Mouse (Mus musculus) intestine, embryonic 15.5 days (tissue): ENCODE results near the gene Filip1. TPM values are rescaled to one million over a fixed set of nuclear protein-coding genes. Genes with fewer than 3 reads are reported as not detected.

Experiments
- ATAC-seq: fragments of 200-750 bp; cut with Nextera tagmentation; 2 replicates; pipeline ENCODE4 v1.8.0; 2017; ENCODE audit warnings: moderate TSS enrichment, moderate library complexity
- H3K27ac ChIP-seq: fragments of 300-500 bp; sonication (generic); 2 replicates; pipeline ENCODE4 v1.5.1; 2015; ENCODE audit warnings: mild to moderate bottlenecking, inconsistent platforms
- H3K27me3 ChIP-seq: fragments of 300-500 bp; sonication (generic); replicated peaks from 2 replicates; pipeline ENCODE4 v1.6.1; 2015; ENCODE audit warnings: inconsistent platforms
- H3K36me3 ChIP-seq: fragments of 300-500 bp; sonication (generic); 2 replicates; pipeline ENCODE4 v1.6.1; 2015; ENCODE audit warnings: inconsistent platforms
- H3K4me1 ChIP-seq: fragments of 300-500 bp; sonication (generic); replicated peaks from 2 replicates; pipeline ENCODE4 v1.6.1; 2015; ENCODE audit warnings: inconsistent platforms
- H3K4me2 ChIP-seq: fragments of 300-500 bp; sonication (generic); replicated peaks from 2 replicates; pipeline ENCODE4 v1.6.1; 2015; ENCODE audit warnings: mild to moderate bottlenecking, inconsistent platforms
- H3K4me3 ChIP-seq: fragments of 300-500 bp; sonication (generic); replicated peaks from 2 replicates; pipeline ENCODE4 v1.5.1; 2015; ENCODE audit warnings: inconsistent platforms
- H3K9ac ChIP-seq: fragments of 300-500 bp; sonication (generic); 2 replicates; pipeline ENCODE4 v1.6.1; 2015; ENCODE audit warnings: inconsistent platforms
- H3K9me3 ChIP-seq: fragments of 300-500 bp; sonication (generic); 2 replicates; pipeline ENCODE4 v1.6.1; 2016; ENCODE audit warnings: inconsistent platforms
- WGBS: fragments of 180-500 bp; shearing (Covaris S2); methylation state at CpG from one replicate; pipeline ENCODE4 v1.1.7; 2015; 5-methylcytosine and 5-hydroxymethylcytosine counted together
- polyA plus RNA-seq: library from polyadenylated mRNA; unstranded; fragments of >200 nt; fragmentation: Nextera tagmentation; extraction: Ambion mirVana; gene quantifications from 2 replicates; pipeline ENCODE4 v1.2.1, GENCODE M21; 2015

Filip1 gene
- polyA plus RNA-seq, 1 experiment from 2014 or later, result 6.3 TPM

DNA sequence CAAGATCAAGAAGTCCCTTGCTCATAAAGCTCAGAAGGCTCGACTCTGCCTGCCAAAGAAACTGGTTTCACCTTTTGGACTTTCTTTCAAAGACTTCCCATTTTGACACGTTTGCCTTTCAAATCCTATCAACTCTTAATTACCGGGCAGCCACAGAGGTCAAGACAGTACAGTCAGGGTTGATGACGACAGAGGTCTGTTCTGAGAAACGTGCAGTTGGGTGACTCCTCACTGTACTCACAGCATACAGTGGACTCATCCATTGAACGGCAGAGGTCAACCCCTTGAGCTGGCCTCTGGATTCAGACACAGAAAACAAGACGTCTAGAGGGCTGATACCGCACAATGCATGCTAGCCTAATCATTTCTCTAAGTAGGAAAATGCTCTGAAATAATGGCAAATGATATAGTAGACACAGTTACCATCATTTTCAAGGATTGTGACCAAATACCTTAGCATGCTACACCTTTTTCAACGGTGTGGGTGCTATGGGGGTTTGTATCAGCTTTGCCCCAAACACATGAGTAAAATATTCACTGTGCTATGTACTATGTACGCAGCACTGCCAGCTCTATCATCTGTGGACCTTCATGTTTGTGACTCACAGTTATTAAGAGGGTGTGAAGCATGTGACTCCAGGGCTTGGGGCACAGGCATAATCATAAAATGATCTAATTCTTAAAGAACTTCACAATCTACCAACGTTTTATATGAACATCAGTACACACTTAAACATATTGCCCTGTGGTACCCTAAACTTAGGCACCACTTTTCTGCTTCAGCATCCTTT, 74.0 kb downstream of the Filip1 start:
- 70% methylated on average over 11 of the region's 11 CpGs for WGBS
- no peaks in the 10 kb centered on the region for H3K27me3 ChIP-seq

DNA sequence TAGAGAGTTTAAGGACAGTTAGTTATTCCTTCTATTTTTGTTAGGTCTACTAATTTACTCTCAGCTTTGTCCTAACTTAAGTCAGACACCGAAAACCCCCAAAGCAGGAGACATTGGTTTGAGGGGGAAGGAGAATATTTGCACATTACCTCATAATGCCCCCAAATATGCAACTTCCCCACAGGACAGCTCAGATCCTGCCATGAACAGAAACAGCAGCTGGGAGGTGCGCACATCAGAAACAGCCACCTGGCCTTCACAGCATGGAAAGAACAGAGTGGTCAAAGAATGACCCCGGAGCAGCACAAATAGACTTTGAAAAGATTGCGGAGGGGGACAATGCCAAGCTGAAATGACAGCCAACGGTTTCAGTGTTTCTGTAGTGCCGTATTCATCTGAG, 75.1 kb downstream of the Filip1 start:
- Histone ChIP-seq H3K27me3 (no peaks in the 10 kb centered on the region), H3K9me3 (no peaks in the 10 kb centered on the region), H3K9ac (no peak overlapping the region), H3K4me2 (no peak overlapping the region), H3K36me3 (no peaks in the 10 kb centered on the region), H3K4me1 (no peaks in the 10 kb centered on the region), H3K27ac (no peak overlapping the region), H3K4me3 (no peak overlapping the region)
- 78% methylated on average over 6 of the region's 6 CpGs for WGBS
- no peak for ATAC-seq

More for the DNA sequence above, 74.0 kb downstream of the Filip1 start:
- Histone ChIP-seq H3K27ac (no peak overlapping the region), H3K36me3 (no peaks in the 10 kb centered on the region), H3K4me2 (no peak overlapping the region), H3K4me3 (no peak overlapping the region), H3K9ac (no peak overlapping the region), H3K4me1 (no peaks in the 10 kb centered on the region), H3K9me3 (no peaks in the 10 kb centered on the region)
- no peak for ATAC-seq

- Histone ChIP-seq H3K4me1 (no peaks in the 10 kb centered on the region), H3K4me2 (no peak overlapping the region), H3K4me3 (no peak overlapping the region), H3K27ac (no peak overlapping the region), H3K36me3 (no peaks in the 10 kb centered on the region), H3K27me3 (no peaks in the 10 kb centered on the region), H3K9ac (no peak overlapping the region), H3K9me3 (no peaks in the 10 kb centered on the region)
- ATAC-seq, result no peak
- 86% methylated on average over 5 of the region's 5 CpGs for WGBS
These were observed 80.1 kb downstream of the Filip1 start for GRCm38 (mm10) chr9:79932578-79932977.

- no peaks in the 10 kb centered on the region for H3K27me3 ChIP-seq
- no peak for ATAC-seq
- H3K36me3 ChIP-seq, result no peaks in the 10 kb centered on the region
- no peak overlapping the region for H3K4me3 ChIP-seq
- 84% methylated on average over 3 of the region's 3 CpGs for WGBS
- H3K9me3 ChIP-seq, result no peaks in the 10 kb centered on the region
- H3K27ac ChIP-seq, result no peak overlapping the region
- no peaks in the 10 kb centered on the region for H3K4me1 ChIP-seq
- no peak overlapping the region for H3K9ac ChIP-seq
- no peak overlapping the region for H3K4me2 ChIP-seq
These were observed 84.6 kb downstream of the Filip1 start for GRCm38 (mm10) chr9:79928092-79928491.

GRCm38 (mm10) chr9:79927156-79927870, 85.3 kb downstream of the Filip1 start:
- Histone ChIP-seq H3K9ac (no peak overlapping the region), H3K9me3 (no peaks in the 10 kb centered on the region), H3K27ac (no peak overlapping the region), H3K36me3 (no peaks in the 10 kb centered on the region), H3K4me3 (no peak overlapping the region), H3K27me3 (no peaks in the 10 kb centered on the region), H3K4me2 (no peak overlapping the region), H3K4me1 (0 out of 2 replicates have a peak, but pooled peaks cover under 1% of the 10 kb centered on the region)
- ATAC-seq, result no peak
- 84% methylated on average over 21 of the region's 21 CpGs for WGBS

GRCm38 (mm10) chr9:79926464-79927155, 86.0 kb downstream of the Filip1 start:
- ATAC-seq, result no peak
- H3K4me2 ChIP-seq, result no peak overlapping the region
- no peaks in the 10 kb centered on the region for H3K9me3 ChIP-seq
- no peaks in the 10 kb centered on the region for H3K27me3 ChIP-seq
- no peak overlapping the region for H3K4me3 ChIP-seq
- H3K4me1 ChIP-seq, result 0 out of 2 replicates have a peak, but pooled peaks cover 2% of the 10 kb centered on the region
- 63% methylated on average over 9 of the region's 9 CpGs for WGBS
- no peak overlapping the region for H3K27ac ChIP-seq
- no peak overlapping the region for H3K9ac ChIP-seq
- H3K36me3 ChIP-seq, result no peaks in the 10 kb centered on the region

DNA sequence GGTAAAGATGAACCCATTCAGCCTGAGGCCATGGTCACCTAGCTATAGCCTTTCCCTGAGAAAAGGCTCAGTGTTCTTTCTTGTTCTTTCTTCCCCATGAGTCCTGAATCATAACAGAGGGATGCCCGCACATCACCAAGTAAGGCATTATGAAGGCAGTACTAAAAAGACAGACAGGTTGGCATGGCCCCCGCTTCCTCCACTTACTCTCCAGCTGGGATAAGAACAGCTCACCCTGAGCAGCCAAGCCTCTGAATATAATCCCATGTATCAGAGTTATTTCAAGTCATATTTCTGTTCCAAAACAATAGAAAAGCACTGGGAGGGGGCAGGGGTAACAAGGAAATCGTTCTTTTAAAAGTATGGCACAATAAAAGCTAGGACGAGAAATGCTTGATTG, 86.7 kb downstream of the Filip1 start:
- no peak overlapping the region for H3K4me2 ChIP-seq
- ATAC-seq, result no peak
- no peaks in the 10 kb centered on the region for H3K9me3 ChIP-seq
- 74% methylated on average over 4 of the region's 4 CpGs for WGBS
- H3K4me1 ChIP-seq, result 0 out of 2 replicates have a peak, but pooled peaks cover 2% of the 10 kb centered on the region
- H3K9ac ChIP-seq, result no peak overlapping the region
- H3K4me3 ChIP-seq, result no peak overlapping the region
- no peaks in the 10 kb centered on the region for H3K27me3 ChIP-seq
- no peaks in the 10 kb centered on the region for H3K36me3 ChIP-seq
- no peak overlapping the region for H3K27ac ChIP-seq

DNA sequence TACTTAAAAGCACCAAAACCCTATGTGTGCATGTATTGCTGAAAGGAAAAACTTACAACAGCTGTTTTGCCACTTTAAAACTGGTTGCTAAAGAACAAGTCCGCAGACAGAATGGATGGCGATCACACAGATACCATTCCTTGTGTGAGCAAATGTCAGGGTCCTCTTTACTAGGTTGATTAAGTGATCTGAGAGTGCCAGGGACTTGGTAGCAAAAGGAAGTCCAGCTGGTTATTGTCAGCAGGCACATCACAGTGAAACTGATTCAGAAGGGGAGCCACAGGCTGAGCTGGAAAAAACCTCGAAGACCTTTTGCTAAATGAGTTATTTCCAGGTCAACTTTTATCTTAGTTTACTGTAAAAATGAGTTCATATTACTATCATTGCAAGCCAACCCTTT, 89.4 kb downstream of the Filip1 start:
- Histone ChIP-seq H3K4me2 (no peak overlapping the region), H3K9me3 (no peaks in the 10 kb centered on the region), H3K4me1 (peaks cover 8% of the 10 kb centered on the region; the same call in 1 of the 2 replicates), H3K27ac (no peak overlapping the region), H3K27me3 (no peaks in the 10 kb centered on the region), H3K36me3 (no peaks in the 10 kb centered on the region), H3K4me3 (no peak overlapping the region), H3K9ac (no peak overlapping the region)
- 42% methylated on average over 3 of the region's 3 CpGs for WGBS
- ATAC-seq, result no peak

- Histone ChIP-seq H3K4me2 (no peak overlapping the region), H3K9ac (no peak overlapping the region), H3K27ac (no peak overlapping the region), H3K9me3 (no peaks in the 10 kb centered on the region), H3K36me3 (no peaks in the 10 kb centered on the region), H3K4me1 (peaks cover 8% of the 10 kb centered on the region; the same call in 1 of the 2 replicates), H3K27me3 (no peaks in the 10 kb centered on the region), H3K4me3 (no peak overlapping the region)
- 82% methylated on average over 6 of the region's 6 CpGs for WGBS
- ATAC-seq, result no peak
These were observed 90.2 kb downstream of the Filip1 start for GRCm38 (mm10) chr9:79922493-79922760.

- Histone ChIP-seq H3K4me2 (no peak overlapping the region), H3K9me3 (no peaks in the 10 kb centered on the region), H3K27ac (no peak overlapping the region), H3K36me3 (no peaks in the 10 kb centered on the region), H3K9ac (no peak overlapping the region), H3K27me3 (no peaks in the 10 kb centered on the region), H3K4me1 (peaks cover 8% of the 10 kb centered on the region; the same call in 1 of the 2 replicates), H3K4me3 (no peak overlapping the region)
- 52% methylated on average over 10 of the region's 10 CpGs for WGBS
- ATAC-seq, result no peak
These were observed 90.8 kb downstream of the Filip1 start for GRCm38 (mm10) chr9:79921701-79922492.

DNA sequence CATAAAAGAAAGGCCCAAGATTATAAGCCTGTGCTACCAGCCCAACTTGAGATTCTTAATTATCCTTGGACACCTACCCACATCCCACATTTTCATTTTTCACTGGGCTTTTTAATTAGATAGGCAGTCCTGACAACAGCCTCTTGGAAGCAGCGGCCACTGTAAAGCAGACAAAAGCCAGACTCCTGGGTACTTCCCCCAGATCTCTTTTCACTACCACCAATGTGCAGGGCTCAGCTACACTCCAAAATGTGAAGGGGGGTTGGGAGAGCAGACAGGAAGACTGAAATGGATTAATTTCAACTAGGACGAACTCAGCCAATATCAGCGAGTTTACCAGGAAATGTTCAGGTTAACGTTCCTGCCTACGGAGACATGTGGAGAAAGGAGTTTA, 92.1 kb downstream of the Filip1 start:
- H3K9me3 ChIP-seq, result no peaks in the 10 kb centered on the region
- no peaks in the 10 kb centered on the region for H3K36me3 ChIP-seq
- ATAC-seq, result no peak
- H3K27me3 ChIP-seq, result no peaks in the 10 kb centered on the region
- WGBS, result 45% methylated on average over 5 of the region's 5 CpGs
- no peak overlapping the region for H3K9ac ChIP-seq
- peaks cover 8% of the 10 kb centered on the region; the same call in 1 of the 2 replicates for H3K4me1 ChIP-seq
- H3K4me2 ChIP-seq, result no peak overlapping the region
- H3K27ac ChIP-seq, result peak overlapping the region; percentile 73
- no peak overlapping the region for H3K4me3 ChIP-seq
